Mouse (Mus musculus) lung, postnatal 14 days (tissue): Measurements from ENCODE around the gene E330034G19Rik.
A peak's percentile ranks its signal among the peaks of the same experiment; 100 is the strongest.

ENCODE experiments used
- DNase-seq: peaks from one replicate; pipeline ENCODE4 v3.0.0; 2021

Gene E330034G19Rik

GRCm38 (mm10) chr14:24358295-24358951, 65.4 kb downstream of the E330034G19Rik start:
- peak; percentile 39 for DNase-seq
